Mouse (Mus musculus): ENCODE results near the gene Cntnap2. TPM values are rescaled to one million over a fixed set of nuclear protein-coding genes. Genes with fewer than 3 reads are reported as not detected.

Gene Cntnap2
- polyA plus RNA-seq, 1 experiment from 2014 or later: 56.3 TPM

DNA sequence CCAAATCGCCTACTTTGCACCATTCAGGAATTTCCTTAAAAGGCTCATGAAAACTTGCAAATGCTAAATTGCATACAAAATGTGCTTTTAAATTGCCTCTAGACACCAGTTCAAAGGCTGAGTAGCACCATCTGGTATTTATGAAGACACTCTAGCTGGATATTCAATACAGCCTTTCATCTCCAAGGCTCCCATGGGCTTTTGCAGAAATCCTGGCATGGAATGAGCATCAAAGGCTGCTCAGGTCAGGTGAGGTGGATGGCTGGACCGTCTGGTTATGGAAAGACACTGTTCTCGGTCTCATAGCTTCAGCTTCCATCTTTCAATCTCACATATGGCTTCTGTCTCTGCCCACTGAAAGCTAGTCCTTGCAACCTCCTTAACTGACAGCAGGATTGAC, 1515.9 kb downstream of the Cntnap2 start:
- no peak overlapping the region for H3K27ac ChIP-seq (replicated peaks)
- H3K4me2 ChIP-seq: no peak overlapping the region
- no peak for ATAC-seq (ENCODE audit: low FRiP score)
- no peaks in the 10 kb centered on the region for H3K4me1 ChIP-seq
- no peaks in the 10 kb centered on the region for H3K27me3 ChIP-seq (replicated peaks)
- WGBS: 68% methylated on average over 3 of the region's 3 CpGs
- no peak overlapping the region for H3K9ac ChIP-seq (replicated peaks)
- no peak overlapping the region for H3K4me3 ChIP-seq (replicated peaks)
- H3K36me3 ChIP-seq: no peaks in the 10 kb centered on the region
- H3K9me3 ChIP-seq (replicated peaks): no peaks in the 10 kb centered on the region

DNA sequence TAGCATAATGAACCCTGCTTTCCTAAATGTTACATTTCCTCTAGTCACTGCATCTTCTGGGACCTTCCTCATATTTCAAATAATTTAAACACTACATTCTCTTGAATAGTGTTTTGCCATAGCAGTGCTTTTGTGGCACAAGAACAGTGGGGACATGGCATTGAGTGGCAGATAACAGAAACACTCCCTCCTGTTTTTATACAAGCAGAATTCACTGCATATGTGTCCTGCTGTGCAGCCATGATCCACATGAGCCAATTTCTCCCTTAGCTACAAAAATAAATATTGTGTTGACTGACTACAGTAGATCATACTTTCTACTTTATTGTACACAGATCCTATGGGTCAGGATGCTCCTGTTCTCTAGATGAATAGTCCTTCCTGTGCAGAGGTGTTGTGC, 1553.2 kb downstream of the Cntnap2 start:
- Histone ChIP-seq H3K4me3 (replicated peaks) (no peak overlapping the region), H3K36me3 (no peaks in the 10 kb centered on the region), H3K4me2 (no peak overlapping the region), H3K9ac (replicated peaks) (no peak overlapping the region), H3K27me3 (replicated peaks) (no peaks in the 10 kb centered on the region), H3K9me3 (replicated peaks) (no peaks in the 10 kb centered on the region), H3K27ac (replicated peaks) (0 out of 2 replicates have a peak overlapping the region, but pooled peaks have one; percentile 11), H3K4me1 (no peaks in the 10 kb centered on the region)
- no peak for ATAC-seq (ENCODE audit: low FRiP score)

DNA sequence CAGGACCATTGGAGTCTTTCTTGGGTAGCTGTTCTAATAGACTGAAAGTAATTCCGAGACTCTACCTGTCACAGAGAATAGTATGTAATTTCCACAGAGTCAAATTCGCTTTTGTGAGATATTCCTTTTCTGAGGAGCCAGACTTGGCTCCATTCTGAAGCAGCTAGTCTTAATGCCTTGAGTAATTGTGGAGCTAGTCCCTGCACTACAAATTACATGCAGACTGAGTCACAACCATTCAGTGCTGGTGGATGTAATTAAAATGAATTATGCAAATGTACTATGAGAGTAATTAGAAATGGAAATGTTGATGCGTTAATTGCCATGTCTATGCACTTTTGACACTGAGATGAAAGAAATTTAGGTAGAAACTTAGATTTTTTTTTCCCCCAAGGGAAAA, 1553.7 kb downstream of the Cntnap2 start:
- H3K9me3 ChIP-seq (replicated peaks): no peaks in the 10 kb centered on the region
- no peak overlapping the region for H3K27ac ChIP-seq (replicated peaks)
- H3K9ac ChIP-seq (replicated peaks): no peak overlapping the region
- ATAC-seq (ENCODE audit: low FRiP score): no peak
- no peaks in the 10 kb centered on the region for H3K36me3 ChIP-seq
- no peaks in the 10 kb centered on the region for H3K4me1 ChIP-seq
- no peak overlapping the region for H3K4me2 ChIP-seq
- no peaks in the 10 kb centered on the region for H3K27me3 ChIP-seq (replicated peaks)
- H3K4me3 ChIP-seq (replicated peaks): no peak overlapping the region
- 47% methylated on average over 3 of the region's 3 CpGs for WGBS

DNA sequence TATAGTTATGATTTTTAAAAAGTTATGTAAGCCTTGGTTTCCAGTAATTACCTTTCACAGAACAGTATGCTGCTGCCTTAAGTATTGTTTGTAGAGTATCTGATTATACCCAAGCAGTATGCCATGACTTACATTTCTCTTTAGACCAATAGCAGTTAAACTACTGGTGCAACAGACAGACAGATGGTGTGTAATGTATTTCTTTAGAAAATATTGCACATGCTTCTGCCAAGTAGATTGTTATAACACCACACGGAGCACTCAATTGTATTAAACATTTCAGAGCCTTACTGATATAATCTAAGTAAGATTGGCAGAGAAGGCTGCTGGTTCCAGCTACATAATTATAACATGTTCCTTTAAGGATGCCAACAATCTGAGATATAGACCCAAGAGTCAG, 1609.9 kb downstream of the Cntnap2 start:
- no peak overlapping the region for H3K4me2 ChIP-seq
- WGBS: 64% methylated on average over 1 of the region's 1 CpGs
- no peak for ATAC-seq (ENCODE audit: low FRiP score)
- no peaks in the 10 kb centered on the region for H3K9me3 ChIP-seq (replicated peaks)
- H3K9ac ChIP-seq (replicated peaks): no peak overlapping the region
- no peak overlapping the region for H3K27ac ChIP-seq (replicated peaks)
- H3K4me3 ChIP-seq (replicated peaks): no peak overlapping the region
- H3K36me3 ChIP-seq: no peaks in the 10 kb centered on the region
- H3K4me1 ChIP-seq: no peaks in the 10 kb centered on the region
- H3K27me3 ChIP-seq (replicated peaks): no peaks in the 10 kb centered on the region

DNA sequence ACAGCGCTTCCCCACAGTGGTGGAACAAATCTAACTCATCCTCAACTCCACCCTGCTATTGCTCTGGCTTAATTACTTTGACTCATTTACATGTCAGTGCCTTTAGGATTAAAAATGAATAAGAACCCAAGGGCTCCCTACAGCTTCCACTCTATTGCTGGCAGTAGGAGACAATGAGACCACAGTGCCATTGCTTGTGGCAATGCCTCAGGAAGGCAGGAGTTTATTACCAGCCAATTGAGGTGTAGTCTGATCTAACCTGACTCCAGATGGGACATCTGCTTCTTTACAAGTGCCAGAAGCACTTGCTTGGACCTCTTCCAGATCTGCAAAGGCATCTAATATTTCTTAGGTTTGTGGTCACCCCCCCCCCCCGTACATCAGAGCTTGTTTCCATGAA, 1615.9 kb downstream of the Cntnap2 start:
- no peak; the same call in 1 of the 2 replicates for ATAC-seq (ENCODE audit: low FRiP score)
- Histone ChIP-seq H3K4me3 (replicated peaks) (no peak overlapping the region), H3K27ac (replicated peaks) (no peak overlapping the region), H3K36me3 (no peaks in the 10 kb centered on the region), H3K9me3 (replicated peaks) (no peaks in the 10 kb centered on the region), H3K9ac (replicated peaks) (no peak overlapping the region), H3K4me1 (no peaks in the 10 kb centered on the region), H3K4me2 (no peak overlapping the region), H3K27me3 (replicated peaks) (no peaks in the 10 kb centered on the region)
- WGBS: 72% methylated on average over 2 of the region's 2 CpGs

DNA sequence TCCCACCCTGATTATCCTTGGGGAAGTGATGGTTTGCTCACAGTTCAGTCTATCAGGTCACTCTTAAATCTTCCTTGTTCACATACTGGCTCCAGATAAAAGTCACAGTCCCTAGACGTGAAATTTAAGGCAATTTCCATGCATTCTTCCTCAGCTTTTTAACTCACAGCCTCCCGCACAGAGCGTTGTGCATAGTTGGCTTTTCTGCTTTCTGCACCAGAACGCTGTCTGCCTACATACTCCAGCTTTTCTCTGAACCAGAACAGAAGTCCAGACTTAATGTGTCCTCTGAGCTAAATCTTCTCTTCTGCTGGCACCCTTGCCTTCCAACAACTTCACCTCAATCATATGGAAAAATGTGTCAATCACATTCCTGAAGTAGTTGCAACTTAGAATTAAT, 1616.5 kb downstream of the Cntnap2 start:
- H3K4me2 ChIP-seq: no peak overlapping the region
- no peaks in the 10 kb centered on the region for H3K9me3 ChIP-seq (replicated peaks)
- no peaks in the 10 kb centered on the region for H3K4me1 ChIP-seq
- no peaks in the 10 kb centered on the region for H3K36me3 ChIP-seq
- whole genome bisulfite sequencing: 89% methylated on average over 4 of the region's 4 CpGs
- no peak overlapping the region for H3K27ac ChIP-seq (replicated peaks)
- H3K4me3 ChIP-seq (replicated peaks): no peak overlapping the region
- H3K9ac ChIP-seq (replicated peaks): no peak overlapping the region
- ATAC-seq (ENCODE audit: low FRiP score): no peak
- H3K27me3 ChIP-seq (replicated peaks): no peaks in the 10 kb centered on the region

DNA sequence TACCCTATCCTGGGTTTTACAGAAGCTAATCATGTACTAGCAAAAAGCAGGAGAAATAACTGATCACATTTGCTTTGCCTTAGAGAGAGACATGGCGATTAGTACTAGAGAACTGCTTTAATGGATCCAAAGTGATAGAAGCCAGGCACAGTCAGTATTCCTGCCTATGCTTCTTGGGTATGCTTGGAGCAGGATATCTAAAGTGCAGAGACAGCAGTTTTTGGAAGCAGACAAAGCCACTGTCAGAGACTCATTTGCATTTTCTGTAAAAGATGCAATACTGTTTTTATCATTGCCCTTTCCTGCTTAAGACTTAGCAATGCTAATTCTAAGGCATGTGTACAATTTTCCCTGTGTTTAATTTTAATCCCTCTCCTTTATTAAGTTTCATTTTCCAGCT, 1637.0 kb downstream of the Cntnap2 start:
- 71% methylated on average over 1 of the region's 1 CpGs for WGBS
- no peak for ATAC-seq (ENCODE audit: low FRiP score)
- no peaks in the 10 kb centered on the region for H3K9me3 ChIP-seq (replicated peaks)

DNA sequence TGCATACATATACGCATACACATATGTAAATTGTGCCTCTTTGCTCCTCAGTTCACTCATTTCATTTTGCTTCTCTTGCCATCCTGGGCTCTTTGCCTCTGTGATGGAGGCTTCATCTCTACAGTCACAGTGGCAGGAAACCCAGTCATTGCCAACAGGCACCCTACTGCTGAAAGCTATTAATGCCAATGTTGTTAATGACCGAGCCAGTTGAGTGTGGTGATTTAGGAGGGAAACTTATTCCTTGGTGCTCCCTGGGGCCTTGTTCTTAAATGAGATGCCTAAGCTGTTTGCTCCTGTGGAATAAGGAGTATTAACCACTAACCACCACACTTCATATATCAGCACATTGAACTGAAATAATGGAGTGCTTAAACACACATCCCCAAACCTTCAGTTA, 1640.2 kb downstream of the Cntnap2 start:
- Histone ChIP-seq H3K9ac (replicated peaks) (no peak overlapping the region), H3K27me3 (replicated peaks) (no peaks in the 10 kb centered on the region), H3K27ac (replicated peaks) (no peak overlapping the region), H3K4me2 (no peak overlapping the region), H3K9me3 (replicated peaks) (no peaks in the 10 kb centered on the region), H3K4me1 (peaks cover 3% of the 10 kb centered on the region; the same call in 1 of the 2 replicates), H3K36me3 (no peaks in the 10 kb centered on the region), H3K4me3 (replicated peaks) (no peak overlapping the region)
- 0 out of 2 replicates have a peak, but pooled peaks have one; percentile 45 for ATAC-seq (ENCODE audit: low FRiP score)
- WGBS: 43% methylated on average over 2 of the region's 2 CpGs

More for the DNA sequence above, 1637.0 kb downstream of the Cntnap2 start:
- H3K36me3 ChIP-seq: no peaks in the 10 kb centered on the region
- no peak overlapping the region for H3K9ac ChIP-seq (replicated peaks)
- H3K4me3 ChIP-seq (replicated peaks): no peak overlapping the region
- H3K4me2 ChIP-seq: no peak overlapping the region
- peaks cover 3% of the 10 kb centered on the region; the same call in 1 of the 2 replicates for H3K4me1 ChIP-seq
- no peak overlapping the region for H3K27ac ChIP-seq (replicated peaks)
- no peaks in the 10 kb centered on the region for H3K27me3 ChIP-seq (replicated peaks)

DNA sequence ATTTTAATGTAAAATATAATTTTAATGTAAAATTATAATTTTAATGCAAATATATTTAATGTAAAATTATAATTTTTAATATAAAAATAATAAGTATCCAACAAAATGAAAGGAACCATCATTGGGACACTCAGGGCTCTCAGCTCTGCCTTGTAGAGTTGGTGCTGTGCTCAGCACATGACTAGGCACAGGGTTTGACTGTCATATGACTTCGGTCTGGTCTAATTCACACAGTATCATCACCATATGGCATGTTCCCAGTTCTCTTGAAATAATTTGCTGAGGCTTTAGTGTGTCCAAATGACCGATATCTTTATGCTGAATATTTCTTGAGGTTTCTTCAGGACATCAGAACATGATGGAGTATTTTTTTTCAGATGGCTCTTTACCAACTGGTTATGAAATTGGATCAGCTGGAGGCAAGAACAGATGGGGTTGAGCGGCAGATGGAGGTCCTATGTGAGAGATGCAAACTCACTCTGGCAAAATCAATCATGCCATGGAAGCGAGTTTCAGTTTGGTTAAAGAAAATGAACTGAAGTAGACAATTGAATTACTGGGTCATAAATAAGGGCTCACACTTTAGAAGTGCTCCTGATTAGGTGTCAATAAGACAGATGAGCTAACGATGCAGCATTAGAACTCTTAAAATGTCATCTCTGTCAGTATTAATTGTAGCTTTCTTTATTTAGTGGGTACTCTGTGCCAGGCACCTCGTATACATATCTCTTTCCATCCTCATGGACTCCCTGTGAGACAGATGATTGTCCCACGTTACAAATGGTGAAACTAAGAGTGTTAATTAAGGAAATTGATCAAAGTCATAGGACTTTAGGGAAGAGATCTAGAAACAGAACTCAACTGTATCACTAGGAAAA, 1645.4 kb downstream of the Cntnap2 start:
- H3K9me3 ChIP-seq (replicated peaks): no peaks in the 10 kb centered on the region
- H3K4me2 ChIP-seq: no peak overlapping the region
- 47% methylated on average over 7 of the region's 7 CpGs for WGBS
- H3K4me3 ChIP-seq (replicated peaks): no peak overlapping the region
- no peaks in the 10 kb centered on the region for H3K36me3 ChIP-seq
- no peak overlapping the region for H3K27ac ChIP-seq (replicated peaks)
- ATAC-seq (ENCODE audit: low FRiP score): no peak
- H3K4me1 ChIP-seq: no peaks in the 10 kb centered on the region
- H3K27me3 ChIP-seq (replicated peaks): no peaks in the 10 kb centered on the region
- H3K9ac ChIP-seq (replicated peaks): no peak overlapping the region

DNA sequence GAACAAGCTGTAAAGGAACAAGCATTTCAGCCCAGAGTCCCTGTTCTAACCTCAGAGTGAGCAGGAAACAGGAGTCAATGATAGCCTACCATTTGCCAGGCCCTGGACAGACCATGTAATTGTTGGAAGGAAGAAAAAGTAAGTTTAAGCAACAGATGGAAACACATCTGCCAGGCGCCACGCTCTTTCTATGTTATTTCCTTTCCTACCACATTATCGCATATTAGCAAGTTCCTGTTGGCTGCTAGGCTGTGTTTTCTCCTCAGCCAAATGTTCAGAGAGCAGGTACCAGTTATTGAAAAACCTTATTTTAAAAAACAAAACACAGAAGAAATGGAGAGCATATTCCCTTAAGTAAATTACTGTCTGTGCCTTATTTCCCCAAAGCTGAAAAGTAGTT, 1646.8 kb downstream of the Cntnap2 start:
- WGBS: 88% methylated on average over 3 of the region's 3 CpGs
- Histone ChIP-seq H3K9me3 (replicated peaks) (no peaks in the 10 kb centered on the region), H3K27ac (replicated peaks) (no peak overlapping the region), H3K36me3 (no peaks in the 10 kb centered on the region), H3K4me3 (replicated peaks) (no peak overlapping the region), H3K4me2 (no peak overlapping the region), H3K27me3 (replicated peaks) (no peaks in the 10 kb centered on the region), H3K9ac (replicated peaks) (no peak overlapping the region), H3K4me1 (no peaks in the 10 kb centered on the region)
- no peak for ATAC-seq (ENCODE audit: low FRiP score)

DNA sequence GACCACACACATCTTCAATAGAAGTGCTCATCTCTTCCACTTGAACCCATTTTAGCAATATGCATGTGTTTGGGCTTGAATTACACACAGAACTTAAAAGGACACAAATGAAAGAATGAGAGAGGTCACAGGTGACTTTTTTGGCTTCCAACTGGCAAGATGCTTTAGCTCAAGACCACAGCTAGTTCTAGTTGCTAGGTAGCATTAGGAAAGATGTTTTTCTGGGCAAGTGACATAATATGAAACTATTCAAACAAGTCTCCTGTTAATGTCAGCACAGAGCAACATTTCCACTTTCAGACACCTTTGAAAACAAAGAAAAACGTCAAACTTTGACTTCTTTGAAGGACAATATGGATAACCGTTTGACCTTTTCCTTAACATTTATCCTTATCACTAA, 1657.4 kb downstream of the Cntnap2 start:
- no peak for ATAC-seq (ENCODE audit: low FRiP score)
- no peaks in the 10 kb centered on the region for H3K36me3 ChIP-seq
- no peak overlapping the region for H3K9ac ChIP-seq (replicated peaks)
- no peak overlapping the region for H3K27ac ChIP-seq (replicated peaks)
- no peaks in the 10 kb centered on the region for H3K27me3 ChIP-seq (replicated peaks)
- WGBS: 82% methylated on average over 2 of the region's 2 CpGs
- no peak overlapping the region for H3K4me2 ChIP-seq
- H3K4me3 ChIP-seq (replicated peaks): no peak overlapping the region
- H3K4me1 ChIP-seq: no peaks in the 10 kb centered on the region
- H3K9me3 ChIP-seq (replicated peaks): no peaks in the 10 kb centered on the region

DNA sequence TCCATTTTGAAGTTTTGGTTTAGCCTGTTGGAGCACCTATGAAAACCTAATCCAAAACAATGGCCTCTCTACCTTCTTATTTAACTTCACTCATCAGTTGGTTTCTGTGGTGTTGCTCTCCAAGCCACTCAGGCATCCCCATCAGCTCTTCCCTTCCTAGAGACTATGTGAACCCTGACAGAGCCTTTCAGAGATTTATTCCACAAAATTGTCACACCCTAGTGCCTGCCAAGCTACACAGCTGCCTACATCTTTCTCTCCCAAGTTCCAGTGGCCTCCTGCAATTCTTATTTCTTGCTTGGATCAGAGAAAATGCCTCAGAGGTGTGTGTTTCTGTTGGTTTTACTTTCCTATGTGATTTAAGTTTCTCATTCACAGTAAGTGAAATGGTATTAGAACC, 1674.6 kb downstream of the Cntnap2 start:
- no peaks in the 10 kb centered on the region for H3K27me3 ChIP-seq (replicated peaks)
- no peak overlapping the region for H3K4me3 ChIP-seq (replicated peaks)
- H3K9me3 ChIP-seq (replicated peaks): no peaks in the 10 kb centered on the region
- no peaks in the 10 kb centered on the region for H3K36me3 ChIP-seq
- H3K4me2 ChIP-seq: no peak overlapping the region
- ATAC-seq (ENCODE audit: low FRiP score): no peak
- no peaks in the 10 kb centered on the region for H3K4me1 ChIP-seq
- no peak overlapping the region for H3K9ac ChIP-seq (replicated peaks)
- no peak overlapping the region for H3K27ac ChIP-seq (replicated peaks)

All from neural tube, embryonic 15.5 days (tissue).